Mouse (Mus musculus): ENCODE data around the gene Trap1.
"Not testable (repeated sequence)": the region's sequence is repeated elsewhere in the genome, so short reads cannot be mapped to it uniquely, and the experiment has no call there.

The Trap1 gene

GRCm38 (mm10) chr16:4077384-4078061 lies at the start of gene Trap1:
Gene Trap1 (minus strand): TSS chr16:4077827.
- peak; percentile 80 for DNase-seq (ENCODE audit: low read depth, low spot score)

GRCm38 (mm10) chr16:4117072-4117471 lies 39.4 kb upstream of the Trap1 start:
- DNase-seq (ENCODE audit: low read depth, low spot score): no peak

GRCm38 (mm10) chr16:4100374-4100773 lies 22.7 kb upstream of the Trap1 start:
- no peak for DNase-seq (ENCODE audit: low read depth, low spot score)

- DNase-seq (ENCODE audit: low read depth, low spot score): no peak
Measured at GRCm38 (mm10) chr16:4097521-4097920, 19.9 kb upstream of the Trap1 start.

GRCm38 (mm10) chr16:4096898-4097297 lies 19.3 kb upstream of the Trap1 start:
- no peak for DNase-seq (ENCODE audit: low read depth, low spot score)

- DNase-seq (ENCODE audit: low read depth, low spot score): no peak
Measured at GRCm38 (mm10) chr16:4096141-4096540, 18.5 kb upstream of the Trap1 start.

GRCm38 (mm10) chr16:4087214-4087913 lies 9.7 kb upstream of the Trap1 start:
- no peak for DNase-seq (ENCODE audit: low read depth, low spot score)

- DNase-seq (ENCODE audit: low read depth, low spot score): no peak
Measured at GRCm38 (mm10) chr16:4085851-4086387, 8.3 kb upstream of the Trap1 start.

GRCm38 (mm10) chr16:4085051-4085450 lies 7.4 kb upstream of the Trap1 start:
- DNase-seq (ENCODE audit: low read depth, low spot score): no peak

- not testable (repeated sequence) for DNase-seq (ENCODE audit: low read depth, low spot score)
Measured at GRCm38 (mm10) chr16:4080419-4080818, 2.8 kb upstream of the Trap1 start.

GRCm38 (mm10) chr16:4079656-4080055 lies 2.0 kb upstream of the Trap1 start:
- DNase-seq (ENCODE audit: low read depth, low spot score): no peak

GRCm38 (mm10) chr16:4078302-4078701 lies 675 bp upstream of the Trap1 start:
- not testable (repeated sequence) for DNase-seq (ENCODE audit: low read depth, low spot score)

GRCm38 (mm10) chr16:4074836-4075235 lies 2.8 kb downstream of the Trap1 start:
- DNase-seq (ENCODE audit: low read depth, low spot score): no peak

- DNase-seq (ENCODE audit: low read depth, low spot score): no peak
Measured at GRCm38 (mm10) chr16:4074297-4074696, 3.3 kb downstream of the Trap1 start.

GRCm38 (mm10) chr16:4068588-4068987 lies 9.0 kb downstream of the Trap1 start:
- DNase-seq (ENCODE audit: low read depth, low spot score): no peak

GRCm38 (mm10) chr16:4064945-4065344 lies 12.7 kb downstream of the Trap1 start:
- DNase-seq (ENCODE audit: low read depth, low spot score): no peak

- no peak for DNase-seq (ENCODE audit: low read depth, low spot score)
Measured at GRCm38 (mm10) chr16:4053811-4054210, 23.8 kb downstream of the Trap1 start.

- no peak for DNase-seq (ENCODE audit: low read depth, low spot score)
Measured at GRCm38 (mm10) chr16:4052601-4053000, 25.0 kb downstream of the Trap1 start.

- no peak for DNase-seq (ENCODE audit: low read depth, low spot score)
Measured at GRCm38 (mm10) chr16:4045524-4045923, 32.1 kb downstream of the Trap1 start.

- DNase-seq (ENCODE audit: low read depth, low spot score): no peak
Measured at GRCm38 (mm10) chr16:4044093-4044492, 33.5 kb downstream of the Trap1 start.

- no peak for DNase-seq (ENCODE audit: low read depth, low spot score)
Measured at GRCm38 (mm10) chr16:4041646-4042045, 36.0 kb downstream of the Trap1 start.

GRCm38 (mm10) chr16:4040206-4040605 lies 37.4 kb downstream of the Trap1 start:
- no peak for DNase-seq (ENCODE audit: low read depth, low spot score)

GRCm38 (mm10) chr16:4037690-4038089 lies 39.9 kb downstream of the Trap1 start:
- no peak for DNase-seq (ENCODE audit: low read depth, low spot score)

All from c-Kit-negative CD71-positive TER-119-positive erythroid progenitor cells, embryonic 14.5 days (primary cell).